Mouse (Mus musculus) frontal cortex, postnatal 36 days (tissue): ENCODE data around the gene Gng7.

Experiments
- DNase-seq, 2 experiments: peaks; one replicate each; pipeline ENCODE4 v3.0.0; 2022; ENCODE audit warnings: low spot score in 2 of 2

Gene Gng7

DNA sequence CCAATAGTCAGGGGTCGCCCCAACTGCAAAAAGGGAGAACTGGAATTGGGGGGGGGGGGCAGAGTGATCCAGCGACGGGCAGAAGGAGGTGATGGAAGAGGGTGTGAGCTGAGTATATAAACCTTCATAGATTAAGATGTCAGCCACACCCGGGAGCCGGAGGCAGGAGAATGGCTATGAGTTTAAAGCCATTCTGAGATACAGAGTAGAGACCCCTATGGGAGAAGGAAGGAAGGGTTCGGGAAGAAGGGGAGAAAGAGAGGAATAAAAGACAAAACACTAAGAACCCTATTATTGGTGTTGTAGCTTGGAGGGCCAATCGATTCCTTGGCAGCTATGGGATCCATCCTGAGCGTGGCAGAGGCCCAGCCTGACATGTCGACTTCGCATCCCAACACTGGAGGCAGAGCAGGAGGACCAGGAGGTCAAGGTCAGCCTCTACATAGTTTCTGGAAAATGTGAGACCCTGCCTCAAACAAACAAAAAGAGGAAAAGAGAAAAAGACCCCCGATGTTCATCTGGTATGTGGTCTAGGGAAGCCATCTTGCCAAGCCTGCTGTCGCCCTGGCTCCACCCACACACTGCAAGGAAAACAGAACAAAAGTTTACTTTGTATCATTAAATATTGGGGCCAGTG is 11.0 kb upstream of the Gng7 start, which contains the start of gene Diras1:
Gene Diras1, minus strand, starts transcription at position 24 of the 637 bp plus-strand sequence.
- DNase-seq: no peak

DNA sequence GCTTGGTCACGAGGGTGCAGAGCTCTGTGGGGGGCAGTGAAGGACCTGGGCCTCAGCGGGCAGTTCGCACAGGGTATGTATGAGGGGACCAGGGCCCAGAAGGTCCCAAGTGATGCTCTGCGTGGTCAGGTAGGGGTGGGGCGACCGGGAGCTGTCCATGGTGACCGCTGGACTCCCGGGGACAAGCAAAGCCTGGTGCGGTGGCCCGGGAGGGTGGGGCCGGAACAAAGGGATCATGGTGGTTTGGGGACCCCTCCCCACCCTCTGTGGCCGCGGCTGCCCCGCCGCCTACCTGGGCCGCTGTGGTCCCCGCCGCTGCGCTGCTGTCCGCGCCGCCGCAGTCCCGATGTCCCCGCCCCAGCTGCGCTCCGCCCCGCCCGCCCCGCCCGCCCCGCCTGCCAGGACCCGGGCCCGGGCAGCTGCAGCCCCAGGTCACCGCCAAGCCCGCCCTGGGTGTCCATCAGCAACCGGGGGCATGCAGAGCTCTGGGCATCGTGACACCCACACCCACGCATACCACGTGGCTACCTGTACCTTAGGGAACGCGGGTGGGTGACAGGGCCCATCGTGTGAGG is 10.4 kb upstream of the Gng7 start:
- DNase-seq: no peak

DNA sequence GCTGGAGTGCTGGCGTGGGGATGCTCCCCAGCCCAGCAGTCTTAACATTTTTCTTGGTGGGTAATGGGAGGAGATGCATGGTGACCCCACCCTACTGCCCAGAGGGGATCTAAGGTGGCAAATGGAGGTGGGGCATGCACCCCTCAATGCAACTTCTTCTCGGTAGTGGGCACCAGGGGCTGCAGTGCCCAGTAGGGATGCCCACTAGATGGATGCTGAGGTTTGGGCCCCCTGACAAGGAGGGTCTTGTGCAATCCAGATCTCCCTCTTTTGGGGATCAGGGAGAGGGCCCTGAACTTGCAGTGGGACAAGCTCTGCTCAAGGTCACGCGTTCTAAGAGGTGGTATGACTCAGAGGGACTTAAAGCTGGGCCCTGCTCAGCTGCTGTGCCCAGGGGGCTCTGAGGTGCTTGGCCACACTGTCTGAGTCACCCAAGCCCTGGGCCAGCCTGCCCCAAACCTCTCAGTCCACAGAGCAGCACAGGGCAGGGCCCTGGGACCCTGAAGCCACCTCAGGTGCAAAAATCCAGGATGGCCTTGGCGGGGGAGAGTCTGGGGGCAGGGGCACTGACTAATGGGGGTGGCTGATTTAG is 9.7 kb upstream of the Gng7 start:
- no peak for DNase-seq

GRCm38 (mm10) chr10:81022744-81023143 is 8.0 kb upstream of the Gng7 start:
- no peak for DNase-seq

GRCm38 (mm10) chr10:81021547-81022110 is 6.9 kb upstream of the Gng7 start:
- DNase-seq: peak in 1 of 2 experiments; percentile 38

DNA sequence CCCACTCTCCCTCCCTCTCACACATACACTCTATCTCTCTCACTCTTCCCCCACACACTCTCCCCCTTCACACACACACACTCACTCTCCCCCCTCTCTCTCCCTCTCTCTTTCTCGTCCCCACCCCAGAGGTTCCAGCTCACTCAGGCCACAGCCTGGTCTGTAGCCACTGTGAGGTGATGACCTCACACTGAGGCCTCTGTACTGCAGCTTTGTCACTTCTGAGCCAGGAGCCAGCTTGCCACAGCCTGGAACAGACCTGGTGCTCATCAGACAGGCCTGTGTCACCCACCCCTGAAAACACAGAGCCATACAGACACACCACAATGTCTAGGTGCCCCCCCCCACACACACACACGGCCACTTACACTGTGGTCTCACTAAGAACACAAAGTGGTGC is 5.5 kb upstream of the Gng7 start:
- no peak for DNase-seq

DNA sequence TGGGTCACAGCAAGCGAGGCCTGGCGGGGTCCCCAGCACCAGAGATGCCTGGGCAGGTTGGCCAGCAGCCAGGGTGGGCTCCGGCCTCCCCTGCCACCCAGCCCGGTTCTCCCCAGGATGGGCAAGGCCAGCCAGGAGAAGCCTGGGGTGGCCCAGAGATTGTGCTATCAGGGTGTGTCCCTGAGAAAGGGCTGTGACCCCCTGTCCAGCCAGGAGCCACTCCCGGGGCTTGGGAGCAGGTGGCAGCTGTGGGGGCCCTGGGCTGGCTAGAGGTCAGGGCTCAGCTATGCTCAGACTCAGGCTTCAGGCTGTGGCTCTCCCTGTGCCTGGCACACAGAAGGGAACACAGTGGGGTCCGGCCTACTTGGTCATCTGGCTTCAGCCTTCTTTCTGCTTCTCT is 4.9 kb upstream of the Gng7 start:
- no peak for DNase-seq

GRCm38 (mm10) chr10:81018326-81018725 is 3.6 kb upstream of the Gng7 start:
- no peak for DNase-seq

DNA sequence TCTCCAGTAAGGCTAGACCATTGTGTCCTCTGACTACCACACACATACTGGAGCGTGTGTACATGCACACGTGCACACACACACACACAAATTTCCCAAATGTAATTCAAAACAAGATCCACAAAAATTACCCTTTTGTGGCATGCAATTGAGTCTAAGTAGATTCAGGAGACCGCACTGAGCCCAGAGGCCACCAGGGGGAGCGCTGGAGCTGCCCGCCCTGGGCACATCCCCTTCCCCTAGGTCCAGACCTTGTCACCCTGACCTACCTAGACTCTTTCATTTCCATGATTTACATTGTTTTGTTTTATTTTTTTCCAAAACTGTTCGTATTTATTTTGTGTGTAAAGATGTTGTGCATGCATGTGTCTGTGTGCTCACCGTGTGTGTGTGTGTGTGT is 1.9 kb upstream of the Gng7 start:
- DNase-seq: no peak

DNA sequence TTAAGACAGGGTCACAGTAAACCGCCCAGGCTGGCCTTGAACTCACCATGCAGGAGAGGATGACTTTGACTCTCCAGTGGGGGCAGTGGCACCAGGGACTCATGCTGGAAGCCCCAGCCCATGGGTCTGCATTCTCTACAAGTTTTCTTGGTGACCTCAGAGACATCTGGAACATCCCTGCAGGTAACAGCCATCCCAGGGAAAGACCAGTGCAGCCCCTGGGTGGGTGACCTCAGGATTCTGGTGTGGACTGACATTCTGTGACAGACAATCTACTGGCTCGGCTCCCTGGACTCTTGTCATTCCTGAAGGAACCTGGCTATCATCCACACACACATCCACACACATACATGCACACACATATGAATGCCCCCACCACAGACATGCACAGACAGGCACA is 921 bp upstream of the Gng7 start:
- DNase-seq: no peak

- DNase-seq: no peak
These were observed 3.9 kb downstream of the Gng7 start for GRCm38 (mm10) chr10:81010851-81011250.

DNA sequence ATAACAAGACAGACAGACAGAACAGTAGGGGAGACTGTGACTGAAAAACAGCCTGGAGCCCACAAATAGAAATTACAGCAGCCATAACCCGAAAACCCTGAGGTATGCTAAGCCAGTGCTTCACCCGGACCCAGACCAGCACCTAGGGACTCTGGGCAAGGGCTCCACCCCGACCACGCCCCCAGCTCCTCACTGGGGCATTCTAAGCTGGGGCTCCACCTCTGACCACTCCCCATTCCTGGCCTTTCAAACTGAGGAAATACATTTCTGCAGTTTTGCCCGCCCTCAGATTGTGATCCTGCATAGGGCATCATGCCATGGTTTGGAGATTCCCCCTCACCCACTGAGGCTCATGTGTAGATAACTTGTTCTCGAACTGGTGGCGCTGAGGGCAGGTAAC is 7.5 kb downstream of the Gng7 start:
- DNase-seq: no peak

- peak in 1 of 2 experiments; percentile 72 for DNase-seq
These were observed 8.6 kb downstream of the Gng7 start for GRCm38 (mm10) chr10:81006005-81006677.

GRCm38 (mm10) chr10:81001161-81001560 is 13.6 kb downstream of the Gng7 start:
- DNase-seq: peak; percentile 55 to 62

- DNase-seq: no peak
These were observed 14.3 kb downstream of the Gng7 start for GRCm38 (mm10) chr10:81000197-81001062.

DNA sequence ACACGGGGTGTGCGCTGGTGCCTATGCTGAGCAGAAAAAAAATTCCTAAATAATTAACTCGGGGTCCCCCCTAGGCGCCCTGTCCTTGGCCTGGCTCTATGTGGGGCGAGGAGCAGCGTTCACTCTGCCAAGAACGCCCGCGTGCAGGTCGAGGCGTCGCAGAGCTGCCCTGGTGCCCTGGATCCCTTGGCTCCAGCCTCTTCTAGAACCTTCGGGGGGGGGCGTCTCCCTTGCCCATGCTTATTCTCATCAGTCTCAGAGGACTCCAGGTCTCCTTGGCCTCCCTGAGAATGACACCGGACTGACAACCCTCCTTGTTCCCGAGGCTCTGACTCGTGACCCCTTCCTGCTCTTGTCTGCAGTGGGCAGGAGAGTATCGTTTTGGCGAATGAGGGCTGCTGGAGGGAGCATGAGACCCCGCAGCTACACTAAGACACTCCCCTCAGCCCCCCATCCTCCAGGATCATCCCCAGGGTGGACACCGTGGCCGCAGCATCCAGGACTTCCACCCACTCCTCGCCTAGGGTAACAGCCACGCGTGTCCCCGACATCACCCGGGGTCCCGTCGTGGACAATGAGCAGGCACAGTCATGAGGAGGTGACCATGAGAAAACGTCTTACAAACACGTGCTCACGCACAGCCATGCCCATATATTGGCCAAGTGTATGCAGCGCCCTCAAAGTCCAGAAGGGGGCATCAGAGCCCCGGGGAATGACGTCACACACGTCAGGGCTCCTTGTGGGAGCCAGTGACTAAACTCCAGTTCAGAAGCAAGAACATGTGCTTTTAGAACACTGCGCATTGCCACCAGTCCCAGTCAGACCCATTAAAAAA is 15.2 kb downstream of the Gng7 start:
- peak; percentile 86 to 90 for DNase-seq

DNA sequence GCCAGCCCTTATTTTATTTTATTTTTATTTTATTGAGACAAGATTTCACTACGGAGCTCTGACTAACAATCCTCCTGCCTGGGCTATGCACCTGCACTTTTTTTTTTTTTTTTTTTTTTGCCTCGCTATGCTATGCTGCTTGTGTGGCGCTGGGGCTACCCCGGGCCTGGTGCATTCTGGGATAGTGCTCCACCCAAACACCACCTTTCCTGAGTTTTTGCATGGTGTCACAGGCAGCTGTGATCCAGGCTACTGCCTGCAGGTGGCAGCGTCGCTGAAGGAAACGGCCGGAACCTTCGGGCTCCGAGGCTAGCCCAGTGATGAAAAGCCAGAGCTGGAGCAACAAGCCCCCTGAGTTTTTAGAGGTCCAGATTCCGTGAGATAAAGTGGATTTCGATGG is 16.0 kb downstream of the Gng7 start:
- peak; percentile 66 to 74 for DNase-seq

- DNase-seq: no peak
These were observed 16.7 kb downstream of the Gng7 start for GRCm38 (mm10) chr10:80998021-80998420.

- DNase-seq: no peak
These were observed 17.4 kb downstream of the Gng7 start for GRCm38 (mm10) chr10:80997332-80997731.

DNA sequence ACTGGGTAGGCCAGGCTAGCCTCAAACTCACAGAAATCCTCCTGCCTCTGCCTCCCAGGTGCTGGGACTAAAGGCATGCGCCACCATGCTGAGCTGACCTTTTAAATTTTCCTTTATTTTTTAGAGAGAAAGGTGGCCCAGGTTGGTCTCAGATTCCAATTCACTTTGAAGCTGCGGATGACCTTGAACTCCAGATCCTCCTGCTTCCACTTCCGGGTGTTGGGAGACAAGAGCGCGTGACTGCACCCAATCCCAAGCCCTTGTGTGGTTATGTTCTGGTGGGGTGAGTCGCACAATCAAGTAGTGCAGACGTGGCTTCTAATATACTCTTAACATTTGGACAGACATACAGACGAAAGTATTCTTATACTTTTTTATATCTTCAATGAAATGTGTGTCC is 18.2 kb downstream of the Gng7 start:
- DNase-seq: no peak
